Mouse (Mus musculus) heart, adult 2 months (tissue): ENCODE measurements around the gene Sgip1.

Experiments used
- CTCF ChIP-seq: fragments of 200-600 bp; IDR thresholded peaks from 2 replicates; pipeline ENCODE4 v1.8.1; 2022; ENCODE audit warnings: antibody characterized with exemption, mild to moderate bottlenecking, moderate library complexity
- POLR2A ChIP-seq: fragments of 200-500 bp; IDR thresholded peaks from 2 replicates; pipeline ENCODE4 v1.6.1; 2011; ENCODE audit warnings: mild to moderate bottlenecking, low read depth, low read length, control low read depth; ENCODE audit not compliant: insufficient read depth

GRCm38 (mm10) chr4:102779902-102780301 lies 38.8 kb downstream of the Sgip1 start:
- TF ChIP-seq CTCF = no peak
- TF ChIP-seq POLR2A = no peak
